Mouse (Mus musculus) testis, adult 2 months (tissue): Measurements from ENCODE around the gene Rnase13. TPM values are rescaled to one million over a fixed set of nuclear protein-coding genes. Genes with fewer than 3 reads are reported as not detected.

Experiments used
- H3K27ac ChIP-seq: fragments of 200-500 bp; 2 replicates; pipeline ENCODE4 v1.5.1; 2012; ENCODE audit warnings: low read depth, low read length; ENCODE audit not compliant: control insufficient read depth, insufficient read depth
- H3K27me3 ChIP-seq: fragments of 200-500 bp; 2 replicates; pipeline ENCODE4 v1.6.1; 2012; ENCODE audit warnings: mild to moderate bottlenecking, low read length, moderate library complexity; ENCODE audit not compliant: control insufficient read depth, insufficient read depth
- H3K36me3 ChIP-seq: fragments of 200-500 bp; 2 replicates; pipeline ENCODE4 v1.6.1; 2012; ENCODE audit warnings: mild to moderate bottlenecking, low read length; ENCODE audit not compliant: control insufficient read depth, insufficient read depth
- H3K4me1 ChIP-seq: fragments of 200-500 bp; 2 replicates; pipeline ENCODE4 v1.6.1; 2012; ENCODE audit warnings: low read length; ENCODE audit not compliant: control insufficient read depth, insufficient read depth
- H3K4me3 ChIP-seq: fragments of 200-500 bp; 2 replicates; pipeline ENCODE4 v1.5.1; 2012; ENCODE audit warnings: low read depth, mild to moderate bottlenecking, low read length, moderate library complexity, mixed read lengths; ENCODE audit not compliant: control insufficient read depth
- CTCF ChIP-seq: fragments of 200-500 bp; IDR thresholded peaks from 2 replicates; pipeline ENCODE4 v1.5.1; 2012; ENCODE audit warnings: low read depth, mild to moderate bottlenecking, inconsistent platforms, low read length, moderate library complexity; ENCODE audit not compliant: control insufficient read depth, insufficient read depth, insufficient replicate concordance
- POLR2A ChIP-seq: fragments of 200-500 bp; IDR thresholded peaks from 2 replicates; pipeline ENCODE4 v1.6.1; 2012; ENCODE audit warnings: low read depth, mild to moderate bottlenecking, inconsistent platforms, low read length, moderate library complexity; ENCODE audit not compliant: control insufficient read depth
- polyA plus RNA-seq: library from polyadenylated mRNA; depleted of rRNA; stranded (reverse); fragments of >200 nt; gene quantifications from 2 replicates; pipeline ENCODE4 v1.2.3, GENCODE M21; 2012; rRNA removed

Gene Rnase13
- 0.07 TPM in 1 of 2 replicates, not detected in the other for polyA plus RNA-seq

DNA sequence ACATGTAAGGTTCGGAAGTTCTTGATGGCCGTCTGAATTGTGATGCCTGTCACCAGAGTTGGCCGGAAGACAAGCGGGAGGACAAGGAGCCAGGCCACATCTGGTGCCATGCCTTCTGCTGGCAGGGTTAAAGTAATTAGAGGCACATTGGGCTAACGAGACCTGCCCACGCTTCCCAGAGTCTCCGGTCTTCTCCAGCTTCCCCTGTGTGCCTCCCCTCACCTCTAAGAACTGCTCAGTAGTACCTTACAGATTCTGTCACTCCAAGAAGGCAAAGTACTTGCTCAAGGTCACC, at the start of gene Rnase13:
Gene Rnase13 (minus strand): TSS at position 203 of the 295 bp plus-strand sequence.
- TF ChIP-seq POLR2A (no peak), CTCF (no peak)
- Histone ChIP-seq H3K4me1 (peaks cover 5% of the 10 kb centered on the region), H3K27ac (peak within 1 kb of the TSS; percentile 42; the same call in 1 of the 2 replicates), H3K4me3 (no peak within 1 kb of the TSS), H3K36me3 (no peaks in the 10 kb centered on the region), H3K27me3 (no peaks in the 10 kb centered on the region)

GRCm38 (mm10) chr14:51967400-51967799, 44.8 kb upstream of the Rnase13 start:
- TF ChIP-seq POLR2A, result no peak
- no peak for TF ChIP-seq CTCF
- Histone ChIP-seq H3K36me3 (no peaks in the 10 kb centered on the region), H3K4me3 (no peak overlapping the region), H3K27me3 (no peaks in the 10 kb centered on the region), H3K27ac (no peak overlapping the region), H3K4me1 (no peaks in the 10 kb centered on the region)

DNA sequence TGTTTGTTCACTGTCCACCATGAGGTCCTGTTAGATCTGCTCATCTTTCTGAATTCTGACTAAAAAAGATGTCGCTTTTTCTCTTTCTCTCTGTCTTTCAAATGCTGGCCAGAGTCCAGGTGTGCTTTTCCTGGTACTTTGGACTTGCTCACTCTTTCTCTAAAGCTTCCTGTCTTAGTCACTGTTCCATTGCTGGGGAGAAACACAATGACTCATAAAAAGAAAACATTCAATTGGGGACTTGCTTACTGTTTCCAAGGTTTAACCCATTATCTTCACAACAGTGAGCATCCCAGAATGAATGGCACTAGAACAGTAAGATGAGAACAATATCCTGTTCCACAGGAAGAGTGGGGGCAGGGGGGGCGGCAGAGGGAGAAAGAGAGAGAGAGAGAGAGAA, 37.7 kb upstream of the Rnase13 start:
- Histone ChIP-seq H3K27me3 (no peaks in the 10 kb centered on the region), H3K36me3 (no peaks in the 10 kb centered on the region), H3K27ac (no peak overlapping the region), H3K4me1 (no peaks in the 10 kb centered on the region), H3K4me3 (no peak overlapping the region)
- TF ChIP-seq CTCF (no peak), POLR2A (no peak)

GRCm38 (mm10) chr14:51943336-51943735, 20.8 kb upstream of the Rnase13 start:
- Histone ChIP-seq H3K27ac (no peak overlapping the region), H3K4me3 (peak overlapping the region; percentile 27), H3K36me3 (no peaks in the 10 kb centered on the region), H3K4me1 (peaks cover 11% of the 10 kb centered on the region), H3K27me3 (no peaks in the 10 kb centered on the region)
- TF ChIP-seq CTCF (no peak), POLR2A (no peak)

DNA sequence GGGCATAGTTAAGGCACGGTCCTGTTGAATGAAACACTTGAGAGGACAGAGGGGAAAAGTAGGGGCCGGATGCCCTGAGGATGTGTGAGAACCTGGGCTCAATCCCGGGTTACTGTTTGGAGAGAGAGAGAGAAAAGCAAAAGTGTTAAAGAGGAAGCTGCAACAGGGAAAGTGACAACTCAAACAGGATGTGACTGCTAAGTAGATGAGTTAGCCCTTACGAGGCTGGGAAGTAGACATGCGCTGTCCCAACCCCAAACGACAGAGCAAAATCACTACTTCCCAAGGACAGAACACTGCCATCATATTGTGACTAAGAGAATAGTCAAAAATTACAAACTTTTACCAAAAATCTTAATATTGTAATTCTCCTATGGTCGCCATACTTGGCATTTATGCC, 19.7 kb upstream of the Rnase13 start:
- no peak overlapping the region for H3K27ac ChIP-seq
- no peak overlapping the region for H3K4me3 ChIP-seq
- no peak for TF ChIP-seq CTCF
- no peak for TF ChIP-seq POLR2A
- H3K36me3 ChIP-seq, result no peaks in the 10 kb centered on the region
- no peaks in the 10 kb centered on the region for H3K27me3 ChIP-seq
- peaks cover 11% of the 10 kb centered on the region for H3K4me1 ChIP-seq

- Histone ChIP-seq H3K27ac (no peak overlapping the region), H3K4me1 (peaks cover 11% of the 10 kb centered on the region), H3K36me3 (no peaks in the 10 kb centered on the region), H3K4me3 (no peak overlapping the region), H3K27me3 (no peaks in the 10 kb centered on the region)
- no peak for TF ChIP-seq POLR2A
- TF ChIP-seq CTCF, result no peak
Measured at GRCm38 (mm10) chr14:51941577-51941976, 19.0 kb upstream of the Rnase13 start.

- H3K36me3 ChIP-seq, result no peaks in the 10 kb centered on the region
- TF ChIP-seq POLR2A, result no peak
- TF ChIP-seq CTCF, result no peak
- peaks cover 11% of the 10 kb centered on the region for H3K4me1 ChIP-seq
- 0 out of 2 replicates have a peak overlapping the region, but pooled peaks have one; percentile 1 for H3K27ac ChIP-seq
- no peaks in the 10 kb centered on the region for H3K27me3 ChIP-seq
- no peak overlapping the region for H3K4me3 ChIP-seq
Measured at GRCm38 (mm10) chr14:51940944-51941560, 18.5 kb upstream of the Rnase13 start.
